ENCODE assay signal across 10 mouse cellular contexts in genomic region chr19:56349295-56349694, GRCm38 (mm10). TPM values are rescaled to one million over a fixed set of nuclear protein-coding genes. Genes with fewer than 3 reads are reported as not detected.
DNase-seq lines count a peak whose midpoint lies in the region; ATAC-seq and TF ChIP-seq lines count a peak whose summit lies in the region.
"Had no signal": no experiment of that assay in that cellular context is flagged by ENCODE, and none has a peak within 500 bp of the region (broad histone marks: within the 10 kb centered on the region; RNA-seq: fewer than 3 reads in every experiment).

No protein-coding gene starts in this region.

- no peaks in the 10 kb centered on the region for H3K79me2 ChIP-seq in heart, adult 2 months (replicated peaks; ENCODE audit: control insufficient read depth, insufficient read depth, low read length)

- H3K4me1 ChIP-seq in heart, adult 2 months (ENCODE audit: control insufficient read depth, insufficient read depth, low read length) = no peaks in the 10 kb centered on the region
- H3K4me1 ChIP-seq in embryonic facial prominence, embryonic 11.5 days (ENCODE audit: control insufficient read depth, insufficient read depth, low read length) = no peaks in the 10 kb centered on the region; the same call in 1 of the 2 replicates

- TF ChIP-seq POLR2A in heart, adult 2 months (IDR thresholded peaks at IDR 0.05; ENCODE audit: insufficient read depth, low read depth, low read length) = no peak

- TF ChIP-seq CTCF in heart, adult 2 months (IDR thresholded peaks at IDR 0.05) = peak; percentile 62

- no peak for TF ChIP-seq EP300 in heart, adult 2 months (IDR thresholded peaks at IDR 0.05; ENCODE audit: insufficient read depth, low read depth, low read length)

- ATAC-seq in embryonic facial prominence, embryonic 11.5 days (replicated peaks; ENCODE audit: insufficient number of reproducible peaks, low FRiP score, low TSS enrichment, low read depth) = no peak

- no peaks in the 10 kb centered on the region for H3K36me3 ChIP-seq in heart, adult 2 months (ENCODE audit: control insufficient read depth, insufficient read depth, low read length)
- H3K36me3 ChIP-seq in embryonic facial prominence, embryonic 11.5 days (replicated peaks; ENCODE audit: control insufficient read depth, insufficient read depth, low read depth, low read length) = no peaks in the 10 kb centered on the region
- H3K36me3 ChIP-seq: limb, embryonic 15.5 days had no signal

- no peak overlapping the region for H3K4me2 ChIP-seq in embryonic facial prominence, embryonic 11.5 days (ENCODE audit: low read depth, low read length)
- H3K4me2 ChIP-seq: limb, embryonic 15.5 days had no signal

- H3K9ac ChIP-seq in heart, adult 2 months (ENCODE audit: low read depth, low read length) = no peak overlapping the region
- no peak overlapping the region; the same call in 1 of the 2 replicates for H3K9ac ChIP-seq in embryonic facial prominence, embryonic 11.5 days (replicated peaks; ENCODE audit: low read length)
- H3K9ac ChIP-seq: limb, embryonic 15.5 days had no signal

- H3K27ac ChIP-seq in heart, adult 2 months = no peak overlapping the region
- H3K27ac ChIP-seq in embryonic facial prominence, embryonic 11.5 days (replicated peaks; ENCODE audit: low read depth, low read length) = no peak overlapping the region
- H3K27ac ChIP-seq: limb, embryonic 15.5 days had no signal

- no peaks in the 10 kb centered on the region for H3K27me3 ChIP-seq in heart, adult 2 months (ENCODE audit: control insufficient read depth, insufficient read depth, low read length)
- no peaks in the 10 kb centered on the region for H3K27me3 ChIP-seq in embryonic facial prominence, embryonic 11.5 days (ENCODE audit: control insufficient read depth, insufficient read depth, low read length)
- H3K27me3 ChIP-seq: limb, embryonic 15.5 days had no signal

- no peaks in the 10 kb centered on the region; the same call in 1 of the 2 replicates for H3K9me3 ChIP-seq in embryonic facial prominence, embryonic 11.5 days (replicated peaks; ENCODE audit: control insufficient read depth, low read length)
- H3K9me3 ChIP-seq: limb, embryonic 15.5 days had no signal

- DNase-seq in heart, adult 2 months = no peak
- DNase-seq in heart, adult 9 months (ENCODE audit: low spot score in 2 of 2) = no peak
- peak; percentile 6 for DNase-seq in CD4-positive helper T cell, adult 2 months (ENCODE audit: low read depth, low spot score)
- peak; percentile 45 for DNase-seq in embryonic facial prominence, embryonic 11.5 days (ENCODE audit: low spot score)
- DNase-seq in lung, postnatal 4 days = peak; percentile 30 to 59
- DNase-seq in yolk sac, embryonic 10.5 days (ENCODE audit: low spot score) = no peak
- DNase-seq in frontal cortex, postnatal 25 days (ENCODE audit: low spot score in 2 of 2) = no peak
- DNase-seq in cerebellum, postnatal 14 days = no peak
- DNase-seq: right cerebral cortex, adult 18-20 months had no signal

- no peak overlapping the region for H3K4me3 ChIP-seq in heart, adult 2 months
- no peak overlapping the region for H3K4me3 ChIP-seq in embryonic facial prominence, embryonic 11.5 days (ENCODE audit: low read depth, low read length)
- H3K4me3 ChIP-seq: limb, embryonic 15.5 days had no signal

- intact Hi-C loops in heart, adult 2 months (cut with DNase I) = no loop called here

- 35% methylated on average over 6 of the region's 6 CpGs for WGBS in heart, adult 2 months
- WGBS in embryonic facial prominence, embryonic 11.5 days = 26% methylated on average over 6 of the region's 6 CpGs

RNA-seq across cellular contexts. Expression of gene Nrap, which starts 40.5 kb away (rescaled TPM):
- 100 to 1,000 TPM; 307 to 420 TPM for total RNA-seq in heart, adult 2 months (2021)
- polyA plus RNA-seq in heart, adult 2 months (2012; rRNA removed) = 135 and 161 TPM in 2 replicates
- polyA plus RNA-seq in embryonic facial prominence, embryonic 11.5 days (2014; fragmentation: Nextera tagmentation; extraction: Ambion mirVana) = not detected in 2 replicates

RNA-seq across cellular contexts. Expression of gene Casp7, which starts 47.6 kb away (rescaled TPM):
- 10 to 100 TPM; 11.7 to 12.5 TPM for total RNA-seq in heart, adult 2 months (2021)
- 9.2 and 12.6 TPM in 2 replicates for polyA plus RNA-seq in heart, adult 2 months (2012; rRNA removed)
- 22.8 and 25.6 TPM in 2 replicates for polyA plus RNA-seq in embryonic facial prominence, embryonic 11.5 days (2014; fragmentation: Nextera tagmentation; extraction: Ambion mirVana)

Comparison
In these comparisons a context has a peak if more than half of its experiments do, and no peak if none do; other contexts are left out.
1. DNase-seq: peak in CD4-positive helper T cell, adult 2 months (single experiment), embryonic facial prominence, embryonic 11.5 days (single experiment) and lung, postnatal 4 days (2 of 2); none in heart, adult 2 months (0 of 2), heart, adult 9 months (0 of 2), yolk sac, embryonic 10.5 days (single experiment), frontal cortex, postnatal 25 days (0 of 2) and cerebellum, postnatal 14 days (0 of 2).
2. RNA of gene Nrap, which starts 40.5 kb away (polyA plus RNA-seq): 135 to 161 TPM in heart, adult 2 months; not detected in embryonic facial prominence, embryonic 11.5 days; every median in the first group is over 100 times any median in the second.